In genomic region chr14:103033271-103033823, GRCm38 (mm10) we compare ENCODE assay signal across 8 mouse cellular contexts. TPM values are rescaled to one million over a fixed set of nuclear protein-coding genes. Genes with fewer than 3 reads are reported as not detected.
DNase-seq lines count a peak whose midpoint lies in the region; ATAC-seq and TF ChIP-seq lines count a peak whose summit lies in the region.

No protein-coding gene starts in this region.

- TF ChIP-seq EP300 in lung, postnatal 0 days (IDR thresholded peaks at IDR 0.05): peak; percentile 13; the same call in 1 of the 2 replicates

- ATAC-seq in lung, postnatal 0 days: peak; percentile 87

- H3K9ac ChIP-seq in lung, postnatal 0 days (replicated peaks; ENCODE audit: low read depth): no peak overlapping the region

- H3K4me2 ChIP-seq in lung, postnatal 0 days (replicated peaks; ENCODE audit: low read depth, low read length): 0 out of 2 replicates have a peak overlapping the region, but pooled peaks have one; percentile 11

- H3K4me1 ChIP-seq in lung, postnatal 0 days (ENCODE audit: insufficient read depth, low read depth, low read length): no peaks in the 10 kb centered on the region

- WGBS in lung, postnatal 0 days: 42% methylated on average over 10 of the region's 10 CpGs

- intact Hi-C loops in heart, postnatal 36 days (cut with DNase I): no loop called here

- TF ChIP-seq CTCF in lung, postnatal 0 days (IDR thresholded peaks at IDR 0.05): no peak

- no peaks in the 10 kb centered on the region for H3K9me3 ChIP-seq in lung, postnatal 0 days (ENCODE audit: low read length)

- no peak overlapping the region for H3K4me3 ChIP-seq in lung, postnatal 0 days (ENCODE audit: low read depth, low read length)

- no peaks in the 10 kb centered on the region for H3K27me3 ChIP-seq in lung, postnatal 0 days (replicated peaks; ENCODE audit: insufficient read depth, low read length)

- DNase-seq in CD4-positive, CD25-positive, alpha-beta regulatory T cell, adult 2 months (ENCODE audit: low read depth, low spot score): peak; percentile 64
- DNase-seq in adrenal gland, adult 2 months: peak; percentile 78
- peak; percentile 13 to 28 for DNase-seq in heart, postnatal 36 days
- peak; percentile 74 for DNase-seq in lung, postnatal 0 days (ENCODE audit: low spot score)
- peak; percentile 15 to 30 for DNase-seq in thymus, postnatal 10 days (ENCODE audit: low spot score in 2 of 2)
- DNase-seq in Muller cell, postnatal 12 days (ENCODE audit: inconsistent ontology term): no peak
- DNase-seq in layer of hippocampus, postnatal 14 days (ENCODE audit: low spot score in 2 of 2): no peak
- no peak for DNase-seq in layer of hippocampus, postnatal 25 days (ENCODE audit: extremely low spot score in 1 of 2, low spot score in 1 of 2)

- H3K27ac ChIP-seq in lung, postnatal 0 days (ENCODE audit: low read length): peak overlapping the region; percentile 69

- H3K36me3 ChIP-seq in lung, postnatal 0 days (ENCODE audit: insufficient read depth, low read length): no peaks in the 10 kb centered on the region

RNA-seq across cellular contexts. Expression of gene Acod1, which starts 13.4 kb away (rescaled TPM):
- not detected for total RNA-seq in adrenal gland, adult 2 months (2021)
- 0.06 TPM in 1 of 2 replicates, not detected in the other for polyA plus RNA-seq in adrenal gland, adult 2 months (2012; rRNA removed)
- not detected for total RNA-seq in heart, postnatal 36 days (2021)
- 0.11 and 0.43 TPM in 2 replicates for polyA plus RNA-seq in lung, postnatal 0 days (2015; fragmentation: Nextera tagmentation; extraction: Ambion mirVana)
- not detected for total RNA-seq in layer of hippocampus, postnatal 14 days (2021)
- total RNA-seq in layer of hippocampus, postnatal 25 days (2021): under 1 TPM in 1 of 2 experiments, not detected in 1; 0.10 TPM

RNA-seq across cellular contexts. Expression of gene Cln5, which starts 36.7 kb away (rescaled TPM):
- total RNA-seq in adrenal gland, adult 2 months (2021): 10 to 100 TPM; 33.0 to 35.2 TPM
- 38.2 and 38.7 TPM in 2 replicates for polyA plus RNA-seq in adrenal gland, adult 2 months (2012; rRNA removed)
- 10 to 100 TPM; 17.0 to 18.7 TPM for total RNA-seq in heart, postnatal 36 days (2021)
- 37.7 and 41.9 TPM in 2 replicates for polyA plus RNA-seq in lung, postnatal 0 days (2015; fragmentation: Nextera tagmentation; extraction: Ambion mirVana)
- total RNA-seq in layer of hippocampus, postnatal 14 days (2021): 1 to 10 TPM; 6.4 to 8.9 TPM
- 10 to 100 TPM in 1 of 2 experiments, 1 to 10 TPM in 1; 9.6 to 10.3 TPM for total RNA-seq in layer of hippocampus, postnatal 25 days (2021)

RNA-seq across cellular contexts. Expression of gene Kctd12, which starts 50.9 kb away (rescaled TPM):
- total RNA-seq in adrenal gland, adult 2 months (2021): 10 to 100 TPM; 29.3 to 33.3 TPM
- 35.9 and 38.5 TPM in 2 replicates for polyA plus RNA-seq in adrenal gland, adult 2 months (2012; rRNA removed)
- total RNA-seq in heart, postnatal 36 days (2021): 10 to 100 TPM; 20.7 to 23.3 TPM
- polyA plus RNA-seq in lung, postnatal 0 days (2015; fragmentation: Nextera tagmentation; extraction: Ambion mirVana): 8.2 and 9.7 TPM in 2 replicates
- total RNA-seq in layer of hippocampus, postnatal 14 days (2021): 100 to 1,000 TPM; 101 to 112 TPM
- 100 to 1,000 TPM; 115 to 119 TPM for total RNA-seq in layer of hippocampus, postnatal 25 days (2021)

Comparison
In these comparisons a context has a peak if more than half of its experiments do, and no peak if none do; other contexts are left out.
1. DNase-seq: peak in CD4-positive, CD25-positive, alpha-beta regulatory T cell, adult 2 months (single experiment), adrenal gland, adult 2 months (single experiment), heart, postnatal 36 days (2 of 2), lung, postnatal 0 days (single experiment) and thymus, postnatal 10 days (2 of 2); none in Muller cell, postnatal 12 days (single experiment), layer of hippocampus, postnatal 14 days (0 of 2) and layer of hippocampus, postnatal 25 days (0 of 2).